Mouse (Mus musculus): ENCODE data around the gene Shisa8. TPM values are rescaled to one million over a fixed set of nuclear protein-coding genes. Genes with fewer than 3 reads are reported as not detected.

The Shisa8 gene
- polyA plus RNA-seq, 1 experiment from 2014 or later = 0.29 TPM

- H3K27ac ChIP-seq = no peak overlapping the region
- no peaks in the 10 kb centered on the region for H3K27me3 ChIP-seq (replicated peaks)
Observed at GRCm38 (mm10) chr15:82183596-82183995, 29.0 kb downstream of the Shisa8 start.

DNA sequence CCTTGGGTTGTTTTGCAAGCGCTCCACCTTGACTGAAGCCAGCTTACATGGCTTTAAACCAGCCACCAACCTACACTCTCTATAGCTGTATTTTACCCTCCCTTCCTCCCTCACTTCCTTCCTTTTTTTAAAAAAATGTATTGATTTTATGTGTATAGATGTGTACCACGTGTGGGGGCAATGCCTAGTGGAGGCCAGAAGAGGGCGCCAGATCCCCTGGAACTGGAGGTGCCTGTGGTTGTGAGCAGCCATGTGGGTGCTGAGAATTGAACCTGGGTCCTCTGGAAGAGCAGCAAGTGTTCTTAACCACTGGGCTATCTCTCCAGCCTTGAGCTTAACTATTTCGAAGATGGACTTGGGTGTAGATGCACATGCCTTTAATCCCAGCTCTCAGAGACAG is 30.3 kb downstream of the Shisa8 start:
- Histone ChIP-seq H3K4me2 (replicated peaks) (no peak overlapping the region), H3K27me3 (replicated peaks) (no peaks in the 10 kb centered on the region), H3K36me3 (peaks cover 100% of the 10 kb centered on the region), H3K4me1 (no peaks in the 10 kb centered on the region), H3K9ac (no peak overlapping the region), H3K9me3 (peaks cover 8% of the 10 kb centered on the region; the same call in 1 of the 2 replicates), H3K4me3 (no peak overlapping the region), H3K27ac (no peak overlapping the region)
- 100% methylated on average over 4 of the region's 4 CpGs for WGBS
- ATAC-seq (ENCODE audit: low FRiP score, low read depth) = no peak

More at GRCm38 (mm10) chr15:82183596-82183995, 29.0 kb downstream of the Shisa8 start:
- H3K36me3 ChIP-seq = peaks cover 100% of the 10 kb centered on the region
- ATAC-seq (ENCODE audit: low FRiP score, low read depth) = no peak
- H3K4me2 ChIP-seq (replicated peaks) = no peak overlapping the region
- peaks cover 8% of the 10 kb centered on the region; the same call in 1 of the 2 replicates for H3K9me3 ChIP-seq
- H3K9ac ChIP-seq = no peak overlapping the region
- no peak overlapping the region for H3K4me3 ChIP-seq
- H3K4me1 ChIP-seq = no peaks in the 10 kb centered on the region
- 82% methylated on average over 10 of the region's 10 CpGs for WGBS

GRCm38 (mm10) chr15:82181131-82181530 is 31.5 kb downstream of the Shisa8 start:
- peaks cover 8% of the 10 kb centered on the region; the same call in 1 of the 2 replicates for H3K9me3 ChIP-seq
- H3K27ac ChIP-seq = no peak overlapping the region
- ATAC-seq (ENCODE audit: low FRiP score, low read depth) = no peak
- H3K9ac ChIP-seq = no peak overlapping the region
- no peaks in the 10 kb centered on the region for H3K27me3 ChIP-seq (replicated peaks)
- no peak overlapping the region for H3K4me2 ChIP-seq (replicated peaks)
- no peaks in the 10 kb centered on the region for H3K4me1 ChIP-seq
- peaks cover 100% of the 10 kb centered on the region for H3K36me3 ChIP-seq
- 98% methylated on average over 5 of the region's 5 CpGs for WGBS
- no peak overlapping the region for H3K4me3 ChIP-seq

- Histone ChIP-seq H3K9ac (no peak overlapping the region), H3K36me3 (peaks cover 97% of the 10 kb centered on the region), H3K4me2 (replicated peaks) (no peak overlapping the region), H3K9me3 (peaks cover 8% of the 10 kb centered on the region; the same call in 1 of the 2 replicates), H3K27ac (no peak overlapping the region), H3K4me3 (no peak overlapping the region), H3K27me3 (replicated peaks) (no peaks in the 10 kb centered on the region), H3K4me1 (no peaks in the 10 kb centered on the region)
- no peak for ATAC-seq (ENCODE audit: low FRiP score, low read depth)
- 68% methylated on average over 7 of the region's 7 CpGs for WGBS
Observed at GRCm38 (mm10) chr15:82177743-82178290, 34.8 kb downstream of the Shisa8 start.

- Histone ChIP-seq H3K27ac (no peak overlapping the region), H3K9me3 (no peaks in the 10 kb centered on the region), H3K27me3 (replicated peaks) (no peaks in the 10 kb centered on the region), H3K36me3 (peaks cover 97% of the 10 kb centered on the region), H3K4me3 (no peak overlapping the region), H3K9ac (no peak overlapping the region), H3K4me1 (peaks cover 4% of the 10 kb centered on the region; the same call in 1 of the 2 replicates), H3K4me2 (replicated peaks) (no peak overlapping the region)
- no peak for ATAC-seq (ENCODE audit: low FRiP score, low read depth)
- WGBS = 97% methylated on average over 9 of the region's 9 CpGs
Observed at GRCm38 (mm10) chr15:82175091-82175490, 37.5 kb downstream of the Shisa8 start.

DNA sequence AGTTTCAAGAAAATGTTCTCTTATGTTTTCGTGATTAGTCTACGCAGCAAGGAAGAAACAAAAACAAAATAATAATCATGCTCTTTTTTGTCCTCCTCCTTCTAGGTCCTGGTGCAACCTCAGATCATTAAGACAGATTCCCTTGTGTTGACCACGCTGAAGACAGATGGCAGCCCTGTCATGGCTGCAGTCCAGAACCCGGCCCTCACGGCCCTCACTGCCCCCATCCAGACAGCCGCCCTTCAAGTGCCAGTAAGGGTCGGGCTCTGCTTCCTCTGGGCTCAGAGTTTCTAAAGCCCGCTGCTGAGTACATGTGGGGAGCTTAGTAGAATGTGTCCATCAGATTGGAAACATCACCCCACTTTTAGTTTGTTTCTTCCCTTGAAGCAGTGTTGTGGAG is 40.0 kb downstream of the Shisa8 start:
- Histone ChIP-seq H3K4me2 (replicated peaks) (no peak overlapping the region), H3K4me3 (no peak overlapping the region), H3K9ac (no peak overlapping the region), H3K27ac (no peak overlapping the region), H3K9me3 (no peaks in the 10 kb centered on the region), H3K4me1 (peaks cover 12% of the 10 kb centered on the region; the same call in 1 of the 2 replicates), H3K27me3 (replicated peaks) (no peaks in the 10 kb centered on the region), H3K36me3 (peaks cover 77% of the 10 kb centered on the region)
- no peak for ATAC-seq (ENCODE audit: low FRiP score, low read depth)
- 94% methylated on average over 8 of the region's 8 CpGs for WGBS

DNA sequence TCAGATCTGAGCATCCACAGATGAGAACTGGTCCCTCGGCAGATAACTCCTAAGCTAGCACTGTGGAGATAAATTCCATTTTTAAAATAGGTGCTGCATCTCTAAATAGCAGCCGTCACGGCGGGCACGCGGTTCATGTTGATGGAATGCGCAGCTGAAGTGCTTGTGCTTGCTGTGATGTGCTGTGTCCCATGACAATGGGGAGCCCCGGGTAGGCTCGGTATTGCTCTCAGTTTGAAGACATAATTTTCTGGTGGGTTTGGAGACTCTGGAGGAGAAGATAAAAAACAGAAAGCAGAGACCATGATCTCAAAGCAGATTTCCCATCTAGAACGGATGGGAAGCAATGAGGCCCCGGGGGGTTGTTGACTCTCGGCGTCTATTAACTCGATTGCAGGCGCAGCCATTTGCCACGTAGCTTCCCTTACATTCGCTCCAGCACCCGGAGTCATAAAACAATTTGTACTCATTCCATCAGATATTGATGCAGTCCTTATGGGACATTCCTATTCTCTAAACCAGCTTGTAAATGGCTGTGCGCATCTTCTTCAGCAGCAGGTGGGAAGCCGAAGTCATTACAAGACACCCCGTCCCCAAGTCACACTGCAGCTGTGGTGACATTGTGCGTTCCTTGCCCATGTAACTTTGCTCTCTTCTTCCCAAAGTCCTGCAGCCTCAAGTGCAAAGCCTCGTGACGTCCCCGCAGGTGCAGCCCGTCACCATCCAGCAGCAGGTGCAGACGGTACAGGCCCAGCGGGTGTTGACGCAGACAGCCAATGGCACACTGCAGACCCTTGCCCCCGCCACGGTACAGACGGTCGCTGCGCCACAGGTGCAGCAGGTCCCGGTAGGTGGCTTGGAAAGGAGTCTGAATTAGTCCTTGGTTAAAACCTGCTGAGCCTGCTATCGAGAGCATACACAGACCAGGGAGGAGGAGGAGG is 41.9 kb downstream of the Shisa8 start:
- Histone ChIP-seq H3K36me3 (peaks cover 58% of the 10 kb centered on the region), H3K9me3 (no peaks in the 10 kb centered on the region), H3K9ac (no peak overlapping the region), H3K4me1 (peaks cover 31% of the 10 kb centered on the region), H3K27me3 (replicated peaks) (no peaks in the 10 kb centered on the region), H3K4me2 (replicated peaks) (no peak overlapping the region), H3K27ac (no peak overlapping the region), H3K4me3 (no peak overlapping the region)
- WGBS = 53% methylated on average over 36 of the region's 36 CpGs
- no peak for ATAC-seq (ENCODE audit: low FRiP score, low read depth)

GRCm38 (mm10) chr15:82169671-82170070 is 42.9 kb downstream of the Shisa8 start:
- Histone ChIP-seq H3K27ac (no peak overlapping the region), H3K9me3 (no peaks in the 10 kb centered on the region), H3K4me1 (peaks cover 31% of the 10 kb centered on the region), H3K36me3 (peaks cover 48% of the 10 kb centered on the region), H3K9ac (no peak overlapping the region), H3K4me2 (replicated peaks) (no peak overlapping the region), H3K4me3 (no peak overlapping the region), H3K27me3 (replicated peaks) (no peaks in the 10 kb centered on the region)
- ATAC-seq (ENCODE audit: low FRiP score, low read depth) = no peak
- 76% methylated on average over 5 of the region's 5 CpGs for WGBS

GRCm38 (mm10) chr15:82167201-82168168 is 45.1 kb downstream of the Shisa8 start:
- Histone ChIP-seq H3K9ac (no peak overlapping the region), H3K4me2 (replicated peaks) (no peak overlapping the region), H3K4me1 (peaks cover 42% of the 10 kb centered on the region), H3K27me3 (replicated peaks) (no peaks in the 10 kb centered on the region), H3K4me3 (no peak overlapping the region), H3K27ac (no peak overlapping the region), H3K9me3 (no peaks in the 10 kb centered on the region), H3K36me3 (peaks cover 28% of the 10 kb centered on the region)
- no peak for ATAC-seq (ENCODE audit: low FRiP score, low read depth)
- WGBS = 64% methylated on average over 23 of the region's 23 CpGs

DNA sequence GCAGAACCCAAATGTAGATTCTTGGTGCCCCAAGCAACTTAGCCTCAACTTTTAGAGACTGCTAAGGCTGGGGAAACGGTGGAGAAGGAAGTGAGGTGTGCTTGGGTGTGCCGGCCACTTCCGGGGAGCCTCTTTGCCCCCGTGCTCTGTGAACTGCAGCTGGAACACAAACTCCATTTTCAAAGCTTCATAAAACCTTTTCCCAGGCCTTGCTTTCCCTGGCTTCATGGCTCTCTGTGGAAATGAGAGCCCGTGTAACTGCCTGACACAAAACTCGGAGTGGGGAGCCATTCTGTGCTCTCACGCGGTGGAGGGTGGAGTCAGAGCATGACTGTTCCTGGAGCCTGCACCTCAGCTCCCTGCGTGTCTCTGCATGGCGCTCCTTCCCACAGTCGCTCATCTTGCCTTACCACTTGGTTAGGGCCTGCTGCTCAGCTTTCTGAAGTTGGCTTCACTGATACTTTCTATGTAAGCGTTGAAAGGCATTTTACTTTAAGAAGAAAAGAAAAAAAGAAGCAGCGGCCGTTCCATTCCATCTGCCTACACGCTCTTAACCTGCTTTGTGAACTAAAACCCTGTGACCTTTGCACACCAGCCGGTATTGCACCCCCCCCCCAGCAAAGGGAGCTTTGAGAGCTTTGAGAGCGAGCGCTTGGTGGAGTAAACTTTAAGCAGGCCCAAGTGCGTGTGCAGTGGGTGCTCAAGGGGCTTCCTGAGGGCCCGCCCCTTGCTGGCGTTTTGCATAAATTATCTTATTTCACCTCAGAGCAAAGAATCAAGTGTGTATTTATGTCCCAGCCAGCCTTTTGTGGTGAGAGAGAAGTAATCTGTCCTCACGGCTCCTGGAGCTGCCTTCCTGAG is 46.1 kb downstream of the Shisa8 start:
- H3K9ac ChIP-seq = no peak overlapping the region
- no peak overlapping the region for H3K27ac ChIP-seq
- no peak for ATAC-seq (ENCODE audit: low FRiP score, low read depth)
- 50% methylated on average over 22 of the region's 22 CpGs for WGBS
- no peak overlapping the region for H3K4me3 ChIP-seq
- H3K4me1 ChIP-seq = peaks cover 47% of the 10 kb centered on the region
- peaks cover 18% of the 10 kb centered on the region for H3K36me3 ChIP-seq
- no peaks in the 10 kb centered on the region for H3K9me3 ChIP-seq
- H3K4me2 ChIP-seq (replicated peaks) = no peak overlapping the region
- H3K27me3 ChIP-seq (replicated peaks) = no peaks in the 10 kb centered on the region
